Mouse (Mus musculus): ENCODE measurements around the gene Pdpk1. TPM values are rescaled to one million over a fixed set of nuclear protein-coding genes. Genes with fewer than 3 reads are reported as not detected.

Pdpk1 gene
- polyA plus RNA-seq (2012; rRNA removed), result 16.9 and 17.2 TPM in 2 replicates

DNA sequence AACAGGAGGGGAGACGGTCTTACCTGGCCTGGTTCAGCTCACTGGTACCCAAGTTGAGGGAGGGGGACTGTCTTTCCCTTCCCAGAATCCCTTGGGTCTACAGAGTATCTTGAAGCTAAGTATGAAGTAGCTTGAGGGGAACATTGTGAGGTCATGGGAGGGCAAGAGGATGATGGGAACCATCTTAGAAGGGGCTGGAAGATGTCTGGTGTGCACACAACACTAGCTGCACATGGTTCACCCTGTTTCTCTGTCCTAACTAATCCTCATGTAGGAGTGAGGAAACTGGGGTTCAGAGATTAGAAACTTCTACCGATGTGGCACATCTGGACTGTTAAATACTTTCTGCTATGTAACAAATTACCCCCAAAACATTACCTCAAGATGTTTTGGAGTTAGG lies at the start of gene Pdpk1:
Pdpk1 (minus strand) TSS at position 101 of the 400 bp plus-strand sequence.

DNA sequence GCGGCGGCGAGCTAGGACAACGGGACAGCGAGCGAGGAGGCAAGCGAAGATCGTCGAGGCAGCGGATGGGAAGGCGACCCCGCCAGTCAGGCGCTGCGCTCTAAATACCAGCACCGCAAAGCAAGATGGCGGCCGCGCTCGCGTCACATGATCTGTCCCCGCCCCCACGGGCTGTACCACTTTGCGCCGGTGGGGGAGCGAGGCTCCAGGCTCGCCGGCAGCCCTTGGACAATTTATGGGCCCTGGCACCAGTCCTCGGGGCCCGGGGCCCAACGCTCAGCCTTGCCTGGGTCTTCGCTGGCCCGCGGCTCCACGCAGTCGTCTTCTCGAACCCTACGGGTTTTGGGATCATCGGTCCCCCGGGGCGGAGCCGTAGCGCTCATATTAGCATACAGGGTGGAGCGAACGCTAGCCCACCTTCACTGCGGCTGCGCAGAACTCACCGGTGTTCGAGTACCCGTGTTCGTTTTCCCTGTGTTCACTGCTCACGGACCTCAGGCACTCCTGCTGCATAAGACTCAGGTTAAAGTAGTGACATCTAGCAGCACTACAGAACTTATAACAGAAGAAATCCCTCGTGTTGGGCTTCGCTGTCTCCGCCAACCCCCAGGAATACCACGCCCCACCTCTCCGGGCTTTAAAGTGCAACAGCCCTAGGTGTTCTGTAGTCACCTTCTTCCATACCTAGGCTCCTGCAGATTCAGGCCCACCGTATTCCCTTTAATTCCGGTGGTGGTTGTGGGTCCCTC lies 18.8 kb upstream of the Pdpk1 start, which contains the start of gene Atp6v0c:
Atp6v0c (minus strand) TSS at position 386 of the 749 bp plus-strand sequence.

DNA sequence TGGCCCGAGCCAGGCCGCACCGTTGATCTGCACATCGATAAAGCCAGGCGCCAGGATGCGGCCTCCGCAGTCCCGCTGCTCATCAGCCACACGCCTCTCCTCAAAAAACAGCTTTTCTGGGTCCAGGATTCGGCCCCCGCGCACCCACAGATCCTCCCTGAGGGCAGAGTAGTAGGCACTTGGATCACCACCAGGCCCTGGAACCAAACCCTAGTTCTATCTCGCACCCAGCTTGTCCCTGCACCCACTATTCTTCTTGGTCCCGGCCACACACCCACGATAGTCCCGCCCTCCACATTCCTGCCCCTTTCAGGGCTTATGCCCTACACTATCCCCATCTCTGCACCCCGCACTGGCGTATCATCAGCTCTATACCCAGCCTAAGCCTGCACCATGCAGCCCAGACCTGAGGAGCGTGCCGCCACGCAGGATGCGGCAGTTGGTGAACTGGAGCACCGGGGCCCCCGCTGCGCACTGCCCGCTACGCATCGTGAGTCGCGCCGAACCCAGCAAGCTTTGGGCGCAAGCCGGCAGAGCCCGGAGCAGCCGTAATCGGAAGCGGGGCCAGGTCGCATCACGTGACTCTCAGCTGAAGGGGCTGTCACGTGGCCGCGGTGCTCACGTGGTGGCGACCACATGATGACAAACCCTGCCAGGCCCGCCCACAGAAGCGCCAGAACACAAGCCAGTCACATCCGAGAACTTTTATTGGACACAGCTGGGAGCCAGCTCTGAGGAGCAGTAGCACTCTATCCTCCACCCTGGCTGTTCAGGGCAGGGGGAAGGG lies 12.6 kb upstream of the Pdpk1 start, which contains the start of gene Amdhd2:
Amdhd2 (minus strand) TSS at position 591 of the 787 bp plus-strand sequence.

DNA sequence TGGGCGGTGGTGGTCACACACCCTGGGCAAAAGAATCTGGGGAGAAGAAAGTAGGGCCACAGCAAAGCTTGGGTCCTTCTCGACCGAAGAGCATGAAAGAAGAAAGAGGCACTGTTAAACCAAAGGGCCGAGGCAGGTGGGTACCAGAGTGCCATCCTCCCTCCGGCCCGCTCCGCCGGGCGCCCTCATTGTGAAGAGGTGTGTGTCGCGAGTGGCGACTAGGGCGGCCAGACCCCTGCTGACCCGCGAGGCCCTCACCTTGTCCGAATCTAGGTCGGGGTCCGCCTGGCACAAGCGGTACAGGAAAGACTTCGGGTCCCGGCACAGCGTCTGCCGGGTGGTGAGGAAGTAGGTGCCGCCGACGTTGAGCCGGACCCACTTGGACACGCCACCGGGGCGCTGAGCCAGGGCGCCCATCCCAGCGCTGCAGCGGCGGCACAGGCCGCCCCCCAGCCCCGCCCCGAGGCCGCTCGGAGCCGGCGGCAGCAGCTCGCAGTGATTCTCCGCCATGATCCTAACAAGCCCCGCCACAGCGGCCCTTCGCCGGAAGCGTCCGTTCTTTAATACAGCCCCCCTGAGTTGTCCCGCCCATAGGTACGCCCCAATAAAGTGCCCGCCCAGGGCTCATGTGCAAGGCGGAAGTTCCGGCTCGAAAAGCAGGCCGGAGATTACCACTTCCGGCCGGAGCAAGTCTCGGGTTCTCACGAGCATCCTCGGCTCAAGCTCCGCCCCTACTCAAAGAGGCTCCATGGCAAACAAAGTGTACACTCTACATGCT lies 77.6 kb downstream of the Pdpk1 start, which contains the start of gene Kctd5:
Kctd5 (minus strand) TSS at position 567 of the 778 bp plus-strand sequence.

DNA sequence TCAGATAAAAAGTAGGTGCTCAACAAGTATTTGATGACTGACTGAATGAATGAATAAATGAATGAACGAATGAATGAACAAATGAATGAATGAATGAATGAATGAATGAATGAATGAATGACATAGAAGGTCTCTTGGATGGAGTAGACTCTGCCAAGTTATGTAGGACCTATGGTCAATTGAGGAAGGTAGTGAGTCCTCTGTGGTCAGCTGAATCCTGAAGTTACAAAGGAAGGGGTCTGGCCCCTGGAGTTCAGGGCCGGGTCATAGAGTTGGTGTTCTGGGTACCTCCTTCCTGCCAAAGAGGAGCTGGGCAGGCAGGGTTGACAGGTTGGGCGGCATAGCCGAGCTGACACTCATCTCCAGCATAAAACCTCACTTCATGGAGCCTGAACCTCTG lies 112.9 kb downstream of the Pdpk1 start, which contains the start of gene Prss27:
Prss27 (plus strand) TSS at position 301 of the 400 bp plus-strand sequence.

Other genes starting within 250 kb of the Pdpk1 start
- gene Dcpp3, start 233.5 kb downstream of the Pdpk1 start, polyA plus RNA-seq (2012; rRNA removed), result not detected in 2 replicates
- gene Sbp, start 209.3 kb downstream of the Pdpk1 start, polyA plus RNA-seq (2012; rRNA removed), result not detected in 2 replicates
- not detected in 2 replicates for gene Sbpl, start 195.7 kb downstream of the Pdpk1 start, polyA plus RNA-seq (2012; rRNA removed)
- gene Prss30, start 170.4 kb downstream of the Pdpk1 start, polyA plus RNA-seq (2012; rRNA removed), result 370 and 486 TPM in 2 replicates
- gene Prss22, start 152.8 kb downstream of the Pdpk1 start, polyA plus RNA-seq (2012; rRNA removed), result not detected in 2 replicates
- gene Prss27, start 112.8 kb downstream of the Pdpk1 start, polyA plus RNA-seq (2012; rRNA removed), result 0.93 and 1.4 TPM in 2 replicates
- 49.8 and 73.7 TPM in 2 replicates for gene Kctd5, start 77.4 kb downstream of the Pdpk1 start, polyA plus RNA-seq (2012; rRNA removed)
- 85.8 and 87.8 TPM in 2 replicates for gene Amdhd2, start 12.8 kb upstream of the Pdpk1 start, polyA plus RNA-seq (2012; rRNA removed)
- 675 and 920 TPM in 2 replicates for gene Atp6v0c, start 18.8 kb upstream of the Pdpk1 start, polyA plus RNA-seq (2012; rRNA removed)
- 16.1 and 30.2 TPM in 2 replicates for gene Tbc1d24, start 54.6 kb upstream of the Pdpk1 start, polyA plus RNA-seq (2012; rRNA removed)
- gene Ntn3, start 58.6 kb upstream of the Pdpk1 start, polyA plus RNA-seq (2012; rRNA removed), result 1.6 and 2.4 TPM in 2 replicates
- 7.2 and 8.4 TPM in 2 replicates for gene Tedc2, start 69.9 kb upstream of the Pdpk1 start, polyA plus RNA-seq (2012; rRNA removed)
- 8.1 and 8.6 TPM in 2 replicates for gene Ccnf, start 100.6 kb upstream of the Pdpk1 start, polyA plus RNA-seq (2012; rRNA removed)
- gene Abca17, start 200.1 kb upstream of the Pdpk1 start, polyA plus RNA-seq (2012; rRNA removed), result not detected in 2 replicates
- 38.7 and 43.5 TPM in 2 replicates for gene Abca3, start 201.0 kb upstream of the Pdpk1 start, polyA plus RNA-seq (2012; rRNA removed)